Mouse (Mus musculus) embryonic facial prominence, embryonic 15.5 days (tissue): ENCODE results near the gene Wfdc6a. TPM values are rescaled to one million over a fixed set of nuclear protein-coding genes. Genes with fewer than 3 reads are reported as not detected.

Source experiments
- ATAC-seq: fragments of 200-750 bp; cut with Nextera tagmentation; 2 replicates; pipeline ENCODE4 v1.8.0; 2017; ENCODE audit warnings: low read depth, moderate TSS enrichment; ENCODE audit not compliant: insufficient number of reproducible peaks, low FRiP score, low TSS enrichment
- H3K27ac ChIP-seq: fragments of 300-500 bp; sonication (generic); replicated peaks from 2 replicates; pipeline ENCODE4 v1.5.1; 2015; ENCODE audit warnings: mild to moderate bottlenecking, inconsistent platforms
- H3K27me3 ChIP-seq: fragments of 300-500 bp; sonication (generic); 2 replicates; pipeline ENCODE4 v1.6.1; 2015; ENCODE audit warnings: inconsistent platforms
- H3K36me3 ChIP-seq: fragments of 300-500 bp; sonication (generic); 2 replicates; pipeline ENCODE4 v1.6.1; 2015; ENCODE audit warnings: mild to moderate bottlenecking, inconsistent platforms
- H3K4me1 ChIP-seq: fragments of 300-500 bp; sonication (generic); 2 replicates; pipeline ENCODE4 v1.6.1; 2015; ENCODE audit warnings: inconsistent platforms
- H3K4me2 ChIP-seq: fragments of 300-500 bp; sonication (generic); replicated peaks from 2 replicates; pipeline ENCODE4 v1.6.1; 2015; ENCODE audit warnings: mild to moderate bottlenecking, inconsistent platforms
- H3K4me3 ChIP-seq: fragments of 300-500 bp; sonication (generic); replicated peaks from 2 replicates; pipeline ENCODE4 v1.5.1; 2015; ENCODE audit warnings: mild to moderate bottlenecking, inconsistent platforms
- H3K9ac ChIP-seq: fragments of 300-500 bp; sonication (generic); 2 replicates; pipeline ENCODE4 v1.6.1; 2015; ENCODE audit warnings: inconsistent platforms
- H3K9me3 ChIP-seq: fragments of 300-500 bp; sonication (generic); replicated peaks from 2 replicates; pipeline ENCODE4 v1.6.1; 2016; ENCODE audit warnings: inconsistent platforms
- WGBS: fragments of 180-500 bp; shearing (Covaris S2); methylation state at CpG from one replicate; pipeline ENCODE4 v1.1.7; 2015; 5-methylcytosine and 5-hydroxymethylcytosine counted together
- polyA plus RNA-seq: library from polyadenylated mRNA; unstranded; fragments of >200 nt; fragmentation: Nextera tagmentation; extraction: Ambion mirVana; gene quantifications from 2 replicates; pipeline ENCODE4 v1.2.1, GENCODE M21; 2015

The Wfdc6a gene
- polyA plus RNA-seq, 1 experiment from 2014 or later, result 0.27 TPM

- no peaks in the 10 kb centered on the region for H3K36me3 ChIP-seq
- H3K9me3 ChIP-seq, result no peaks in the 10 kb centered on the region
- no peak overlapping the region for H3K4me2 ChIP-seq
- no peaks in the 10 kb centered on the region; the same call in 1 of the 2 replicates for H3K27me3 ChIP-seq
- H3K27ac ChIP-seq, result no peak overlapping the region
- no peak overlapping the region for H3K4me3 ChIP-seq
- 21% methylated on average over 10 of the region's 10 CpGs for WGBS
- 0 out of 2 replicates have a peak, but pooled peaks cover 3% of the 10 kb centered on the region for H3K4me1 ChIP-seq
- H3K9ac ChIP-seq, result 0 out of 2 replicates have a peak overlapping the region, but pooled peaks have one; percentile 16
- ATAC-seq, result no peak
Measured at GRCm38 (mm10) chr2:164549963-164550894, 35.0 kb downstream of the Wfdc6a start.

- 35% methylated on average over 4 of the region's 4 CpGs for WGBS
- Histone ChIP-seq H3K27ac (no peak overlapping the region), H3K36me3 (no peaks in the 10 kb centered on the region), H3K27me3 (no peaks in the 10 kb centered on the region; the same call in 1 of the 2 replicates), H3K4me2 (no peak overlapping the region), H3K9ac (no peak overlapping the region), H3K4me3 (no peak overlapping the region), H3K9me3 (no peaks in the 10 kb centered on the region), H3K4me1 (0 out of 2 replicates have a peak, but pooled peaks cover 7% of the 10 kb centered on the region)
- no peak for ATAC-seq
Measured at GRCm38 (mm10) chr2:164549338-164549737, 35.9 kb downstream of the Wfdc6a start.

DNA sequence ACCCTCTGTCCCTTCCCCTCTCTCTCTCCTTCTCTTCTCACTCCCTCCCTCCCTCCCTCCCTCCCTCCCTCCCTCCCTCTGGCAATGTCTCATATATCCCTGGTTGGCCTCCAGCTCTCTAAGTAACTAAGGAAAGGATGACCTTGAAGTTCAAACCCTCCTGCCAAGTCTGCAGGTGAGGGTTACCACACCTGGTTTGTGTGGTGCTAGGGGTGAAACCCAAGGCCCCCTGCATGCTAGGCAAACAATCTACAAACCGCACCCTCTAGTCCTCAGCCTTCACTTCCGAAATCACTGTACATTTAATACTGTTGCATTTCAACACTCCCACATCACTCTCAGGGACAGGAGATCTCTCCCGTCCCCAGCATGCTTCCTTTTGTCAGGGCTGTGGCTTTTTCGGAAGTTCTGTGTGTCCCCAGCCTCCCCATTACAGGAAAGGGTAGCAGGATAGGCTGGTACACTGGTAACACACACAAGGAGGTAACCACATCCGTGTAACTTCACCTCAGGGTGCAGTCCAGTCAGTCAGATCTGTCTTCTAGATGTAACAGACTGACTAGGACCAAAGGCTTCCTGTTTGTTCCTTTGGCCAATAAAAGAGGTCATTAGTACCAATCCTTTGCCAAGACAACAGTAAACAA, 40.7 kb downstream of the Wfdc6a start:
- Histone ChIP-seq H3K27me3 (peaks cover 2% of the 10 kb centered on the region; the same call in 1 of the 2 replicates), H3K27ac (no peak overlapping the region), H3K4me2 (no peak overlapping the region), H3K4me3 (no peak overlapping the region), H3K9me3 (no peaks in the 10 kb centered on the region), H3K4me1 (peaks cover 14% of the 10 kb centered on the region), H3K9ac (no peak overlapping the region), H3K36me3 (no peaks in the 10 kb centered on the region)
- WGBS, result 49% methylated on average over 5 of the region's 5 CpGs
- no peak for ATAC-seq

DNA sequence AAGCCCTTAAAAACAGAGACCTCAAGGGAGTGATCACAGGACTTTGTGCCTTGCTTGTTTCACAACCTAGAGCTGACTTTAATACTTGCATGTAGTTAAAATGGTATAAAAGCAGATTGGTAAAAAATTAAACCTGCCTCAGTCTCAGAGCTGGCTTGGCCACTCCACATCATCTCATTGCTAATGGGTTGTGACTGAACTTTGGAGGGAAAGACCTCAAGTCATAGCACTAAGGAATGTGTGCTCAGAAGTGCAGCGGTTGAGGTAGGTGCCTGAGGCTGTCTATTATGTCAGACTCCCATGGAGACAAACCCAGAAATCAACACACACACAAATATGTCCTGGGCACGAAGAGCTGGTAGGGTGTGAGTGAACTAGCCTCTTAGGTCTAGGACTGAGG, 41.5 kb downstream of the Wfdc6a start:
- 44% methylated on average over 2 of the region's 2 CpGs for WGBS
- H3K4me1 ChIP-seq, result peaks cover 14% of the 10 kb centered on the region
- no peaks in the 10 kb centered on the region for H3K36me3 ChIP-seq
- no peak overlapping the region for H3K4me3 ChIP-seq
- H3K4me2 ChIP-seq, result no peak overlapping the region
- ATAC-seq, result no peak
- no peak overlapping the region for H3K9ac ChIP-seq
- no peaks in the 10 kb centered on the region for H3K9me3 ChIP-seq
- peaks cover 4% of the 10 kb centered on the region; the same call in 1 of the 2 replicates for H3K27me3 ChIP-seq
- no peak overlapping the region for H3K27ac ChIP-seq

- H3K9me3 ChIP-seq, result no peaks in the 10 kb centered on the region
- no peak overlapping the region for H3K9ac ChIP-seq
- H3K4me2 ChIP-seq, result no peak overlapping the region
- ATAC-seq, result no peak
- no peak overlapping the region for H3K4me3 ChIP-seq
- no peak overlapping the region for H3K27ac ChIP-seq
- H3K4me1 ChIP-seq, result peaks cover 14% of the 10 kb centered on the region
- WGBS, result 83% methylated on average over 7 of the region's 7 CpGs
- peaks cover 4% of the 10 kb centered on the region; the same call in 1 of the 2 replicates for H3K27me3 ChIP-seq
- H3K36me3 ChIP-seq, result no peaks in the 10 kb centered on the region
Measured at GRCm38 (mm10) chr2:164542598-164542997, 42.6 kb downstream of the Wfdc6a start.

- Histone ChIP-seq H3K4me2 (no peak overlapping the region), H3K36me3 (no peaks in the 10 kb centered on the region), H3K4me3 (no peak overlapping the region), H3K9me3 (no peaks in the 10 kb centered on the region), H3K4me1 (peaks cover 14% of the 10 kb centered on the region), H3K27me3 (peaks cover 4% of the 10 kb centered on the region; the same call in 1 of the 2 replicates), H3K9ac (no peak overlapping the region), H3K27ac (no peak overlapping the region)
- ATAC-seq, result no peak
- 69% methylated on average over 5 of the region's 5 CpGs for WGBS
Measured at GRCm38 (mm10) chr2:164542132-164542531, 43.1 kb downstream of the Wfdc6a start.

GRCm38 (mm10) chr2:164540652-164541427, 44.4 kb downstream of the Wfdc6a start:
- 22% methylated on average over 8 of the region's 8 CpGs for WGBS
- no peaks in the 10 kb centered on the region for H3K9me3 ChIP-seq
- no peak; the same call in none of the 2 replicates for ATAC-seq
- H3K27ac ChIP-seq, result no peak overlapping the region; the same call in 1 of the 2 replicates
- peak overlapping the region; percentile 21; the same call in 1 of the 2 replicates for H3K4me2 ChIP-seq
- H3K27me3 ChIP-seq, result peaks cover 4% of the 10 kb centered on the region; the same call in 1 of the 2 replicates
- H3K4me3 ChIP-seq, result no peak overlapping the region
- H3K36me3 ChIP-seq, result no peaks in the 10 kb centered on the region
- H3K9ac ChIP-seq, result no peak overlapping the region
- peaks cover 14% of the 10 kb centered on the region for H3K4me1 ChIP-seq

- Histone ChIP-seq H3K4me3 (no peak overlapping the region), H3K27me3 (peaks cover 4% of the 10 kb centered on the region; the same call in 1 of the 2 replicates), H3K4me2 (no peak overlapping the region), H3K27ac (no peak overlapping the region), H3K9me3 (no peaks in the 10 kb centered on the region), H3K4me1 (peaks cover 10% of the 10 kb centered on the region), H3K36me3 (no peaks in the 10 kb centered on the region), H3K9ac (no peak overlapping the region)
- no peak for ATAC-seq
- WGBS, result 68% methylated on average over 4 of the region's 4 CpGs
Measured at GRCm38 (mm10) chr2:164537003-164537402, 48.2 kb downstream of the Wfdc6a start.

DNA sequence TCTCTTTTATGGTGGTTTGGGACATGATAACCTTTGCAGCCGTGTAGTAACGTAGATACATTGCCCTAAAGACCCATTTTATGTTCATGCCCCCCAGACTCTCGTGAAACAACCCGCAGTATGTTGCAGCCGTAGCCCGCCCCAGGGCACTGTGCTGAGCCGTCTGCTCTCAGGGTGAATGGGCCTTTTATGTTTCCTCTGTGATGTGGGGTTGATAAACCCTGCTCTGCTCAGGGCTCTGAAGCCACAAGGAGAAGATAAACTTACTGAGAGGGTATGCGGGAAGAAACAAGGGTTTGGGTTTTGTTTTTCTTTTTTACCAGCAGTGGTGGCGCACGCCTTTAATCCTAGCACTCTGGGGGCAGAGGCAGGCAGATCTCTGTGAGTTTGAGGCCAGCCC, 50.9 kb downstream of the Wfdc6a start:
- H3K9me3 ChIP-seq, result no peaks in the 10 kb centered on the region
- no peak overlapping the region for H3K4me2 ChIP-seq
- H3K4me1 ChIP-seq, result no peaks in the 10 kb centered on the region; the same call in 1 of the 2 replicates
- 56% methylated on average over 10 of the region's 10 CpGs for WGBS
- H3K36me3 ChIP-seq, result no peaks in the 10 kb centered on the region
- no peak for ATAC-seq
- no peak overlapping the region for H3K4me3 ChIP-seq
- no peak overlapping the region for H3K9ac ChIP-seq
- no peaks in the 10 kb centered on the region for H3K27me3 ChIP-seq
- no peak overlapping the region for H3K27ac ChIP-seq

DNA sequence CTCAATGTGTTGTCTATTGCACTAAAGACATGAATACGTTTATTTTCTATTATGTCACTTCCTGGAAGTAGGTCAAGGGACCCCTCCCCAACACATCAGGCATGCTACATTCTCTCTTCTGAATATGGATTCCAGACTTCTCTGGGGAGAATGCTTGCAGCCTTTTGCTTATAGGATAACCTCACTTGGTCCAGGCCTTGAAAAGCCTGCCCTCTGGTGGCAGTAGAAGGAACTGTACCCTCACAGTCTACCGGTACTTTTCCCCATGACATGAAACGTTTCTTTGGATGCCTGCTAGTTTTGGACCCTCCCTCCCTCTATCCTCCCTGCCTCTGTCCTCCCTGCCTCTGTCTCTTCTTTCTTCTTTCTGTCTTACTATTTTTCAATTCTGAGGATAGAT, 54.1 kb downstream of the Wfdc6a start:
- no peak overlapping the region for H3K27ac ChIP-seq
- H3K4me3 ChIP-seq, result no peak overlapping the region
- no peaks in the 10 kb centered on the region for H3K27me3 ChIP-seq
- ATAC-seq, result no peak
- no peaks in the 10 kb centered on the region for H3K36me3 ChIP-seq
- H3K4me1 ChIP-seq, result no peaks in the 10 kb centered on the region; the same call in 1 of the 2 replicates
- H3K4me2 ChIP-seq, result no peak overlapping the region
- H3K9ac ChIP-seq, result no peak overlapping the region
- H3K9me3 ChIP-seq, result no peaks in the 10 kb centered on the region
- WGBS, result 3% methylated on average over 3 of the region's 3 CpGs
